Mouse (Mus musculus) limb, embryonic 12.5 days (tissue): ENCODE data around the gene Gm17428. TPM values are rescaled to one million over a fixed set of nuclear protein-coding genes. Genes with fewer than 3 reads are reported as not detected.
A peak's percentile ranks its signal among the peaks of the same experiment; 100 is the strongest.

Experiments
- ATAC-seq: fragments of 200-750 bp; cut with Nextera tagmentation; 2 replicates; pipeline ENCODE4 v1.8.0; 2017; ENCODE audit warnings: low read depth, moderate TSS enrichment; ENCODE audit not compliant: insufficient number of reproducible peaks, insufficient read depth, low FRiP score, low TSS enrichment
- H3K27ac ChIP-seq: fragments of 300-500 bp; sonication (generic); 2 replicates; pipeline ENCODE4 v1.5.1; 2016; ENCODE audit warnings: mild to moderate bottlenecking, moderate library complexity
- H3K27me3 ChIP-seq: fragments of 300-500 bp; sonication (generic); 2 replicates; pipeline ENCODE4 v1.6.1; 2016; ENCODE audit warnings: mild to moderate bottlenecking, moderate library complexity
- H3K36me3 ChIP-seq: fragments of 300-500 bp; sonication (generic); 2 replicates; pipeline ENCODE4 v1.6.1; 2016; ENCODE audit warnings: mild to moderate bottlenecking, moderate library complexity
- H3K4me1 ChIP-seq: fragments of 300-500 bp; sonication (generic); replicated peaks from 2 replicates; pipeline ENCODE4 v1.6.1; 2016
- H3K4me2 ChIP-seq: fragments of 300-500 bp; sonication (generic); 2 replicates; pipeline ENCODE4 v1.6.1; 2016; ENCODE audit warnings: mild to moderate bottlenecking, moderate library complexity
- H3K4me3 ChIP-seq: fragments of 300-500 bp; sonication (generic); replicated peaks from 2 replicates; pipeline ENCODE4 v1.5.1; 2016; ENCODE audit warnings: mild to moderate bottlenecking
- H3K9ac ChIP-seq: fragments of 300-500 bp; sonication (generic); replicated peaks from 2 replicates; pipeline ENCODE4 v1.6.1; 2016; ENCODE audit warnings: mild to moderate bottlenecking, moderate library complexity
- H3K9me3 ChIP-seq: fragments of 300-500 bp; sonication (generic); 2 replicates; pipeline ENCODE4 v1.6.1; 2016; ENCODE audit warnings: mild to moderate bottlenecking, moderate library complexity
- WGBS: fragments of 180-500 bp; shearing (Covaris S2); methylation state at CpG from one replicate; pipeline ENCODE4 v1.1.7; 2016; 5-methylcytosine and 5-hydroxymethylcytosine counted together
- microRNA counts: library from miRNA; unstranded; fragments of <30 nt; microRNA quantifications from one replicate; lab custom pipeline; 2017
- microRNA-seq: library from miRNA; unstranded; fragments of <30 nt; microRNA quantifications from one replicate; pipeline ENCODE4, GENCODE M21; 2017
- polyA plus RNA-seq: library from polyadenylated mRNA; unstranded; fragments of >200 nt; fragmentation: Nextera tagmentation; extraction: Ambion mirVana; gene quantifications from 2 replicates; pipeline ENCODE4 v1.2.1, GENCODE M21; 2016

The Gm17428 gene
- polyA plus RNA-seq, 1 experiment from 2014 or later, result not detected

GRCm38 (mm10) chr14:55015767-55016111, 39.0 kb downstream of the Gm17428 start:
- Histone ChIP-seq H3K4me3 (peak overlapping the region; percentile 74), H3K27ac (peak overlapping the region; percentile 73), H3K9ac (peak overlapping the region; percentile 78), H3K4me1 (no peaks in the 10 kb centered on the region), H3K4me2 (peak overlapping the region; percentile 73), H3K36me3 (peaks cover 25% of the 10 kb centered on the region), H3K27me3 (no peaks in the 10 kb centered on the region), H3K9me3 (0 out of 2 replicates have a peak, but pooled peaks cover 3% of the 10 kb centered on the region)
- WGBS, result under 1% methylated on average over 17 of the region's 17 CpGs
- ATAC-seq, result no peak; the same call in 1 of the 2 replicates

- H3K36me3 ChIP-seq, result peaks cover 36% of the 10 kb centered on the region
- ATAC-seq, result no peak
- no peaks in the 10 kb centered on the region for H3K27me3 ChIP-seq
- H3K4me3 ChIP-seq, result peak overlapping the region; percentile 3; the same call in 1 of the 2 replicates
- H3K4me1 ChIP-seq, result no peaks in the 10 kb centered on the region
- H3K27ac ChIP-seq, result no peak overlapping the region
- 93% methylated on average over 16 of the region's 16 CpGs for WGBS
- H3K9ac ChIP-seq, result no peak overlapping the region
- no peaks in the 10 kb centered on the region for H3K9me3 ChIP-seq
- no peak overlapping the region for H3K4me2 ChIP-seq
Measured at GRCm38 (mm10) chr14:55016876-55017275, 40.1 kb downstream of the Gm17428 start.

GRCm38 (mm10) chr14:55020394-55020793, 43.7 kb downstream of the Gm17428 start:
- no peaks in the 10 kb centered on the region for H3K27me3 ChIP-seq
- H3K4me2 ChIP-seq, result no peak overlapping the region
- H3K36me3 ChIP-seq, result peaks cover 70% of the 10 kb centered on the region
- no peaks in the 10 kb centered on the region for H3K4me1 ChIP-seq
- H3K9ac ChIP-seq, result no peak overlapping the region
- WGBS, result 89% methylated on average over 9 of the region's 9 CpGs
- no peak for ATAC-seq
- H3K9me3 ChIP-seq, result no peaks in the 10 kb centered on the region
- H3K4me3 ChIP-seq, result no peak overlapping the region
- H3K27ac ChIP-seq, result no peak overlapping the region

- H3K4me3 ChIP-seq, result no peak overlapping the region
- WGBS, result 87% methylated on average over 15 of the region's 15 CpGs
Measured at GRCm38 (mm10) chr14:55023011-55023410, 46.3 kb downstream of the Gm17428 start.

GRCm38 (mm10) chr14:55024236-55024635, 47.5 kb downstream of the Gm17428 start:
- no peak overlapping the region for H3K9ac ChIP-seq
- peaks cover 20% of the 10 kb centered on the region for H3K4me1 ChIP-seq
- H3K4me2 ChIP-seq, result no peak overlapping the region
- no peak overlapping the region for H3K4me3 ChIP-seq
- WGBS, result 64% methylated on average over 7 of the region's 7 CpGs
- no peaks in the 10 kb centered on the region for H3K27me3 ChIP-seq
- no peak overlapping the region for H3K27ac ChIP-seq
- H3K36me3 ChIP-seq, result peaks cover 57% of the 10 kb centered on the region
- ATAC-seq, result no peak
- no peaks in the 10 kb centered on the region for H3K9me3 ChIP-seq

More at GRCm38 (mm10) chr14:55023011-55023410, 46.3 kb downstream of the Gm17428 start:
- no peak for ATAC-seq
- Histone ChIP-seq H3K27ac (no peak overlapping the region), H3K27me3 (no peaks in the 10 kb centered on the region), H3K4me2 (no peak overlapping the region), H3K36me3 (peaks cover 62% of the 10 kb centered on the region), H3K9ac (no peak overlapping the region), H3K4me1 (peaks cover 8% of the 10 kb centered on the region), H3K9me3 (no peaks in the 10 kb centered on the region)

GRCm38 (mm10) chr14:55025527-55025926, 48.8 kb downstream of the Gm17428 start:
- no peak overlapping the region for H3K9ac ChIP-seq
- H3K36me3 ChIP-seq, result peaks cover 54% of the 10 kb centered on the region
- H3K4me2 ChIP-seq, result no peak overlapping the region
- H3K27ac ChIP-seq, result no peak overlapping the region
- H3K9me3 ChIP-seq, result no peaks in the 10 kb centered on the region
- 72% methylated on average over 5 of the region's 5 CpGs for WGBS
- H3K4me1 ChIP-seq, result peaks cover 21% of the 10 kb centered on the region
- H3K4me3 ChIP-seq, result no peak overlapping the region
- no peaks in the 10 kb centered on the region for H3K27me3 ChIP-seq
- ATAC-seq, result no peak

MicroRNAs within 50 kb of the gene (microRNA counts, 519-probe panel; counts per million panel counts)
- not detected for microRNA mmu-miR-208a (lab: Ali Mortazavi, UCI)
- microRNA mmu-miR-208b (lab: Ali Mortazavi, UCI), result not detected

Small RNA genes within 50 kb of the gene (microRNA-seq; reads per million reads assigned to microRNA genes)
- gene Mir208a (9.8 reads per million, percentile 24 among the genes with 10 or more reads in this experiment), gene Mir208b (48.8 reads per million, percentile 44 among the genes with 10 or more reads in this experiment)

Other genes starting within 250 kb of the Gm17428 start
- gene Slc7a8, start 195.0 kb upstream of the Gm17428 start, polyA plus RNA-seq, result 0.56 and 1.1 TPM in 2 replicates
- gene Rnf212b, start 162.8 kb upstream of the Gm17428 start, polyA plus RNA-seq, result not detected in 2 replicates
- 14.2 and 15.9 TPM in 2 replicates for gene Homez, start 106.0 kb upstream of the Gm17428 start, polyA plus RNA-seq
- 0.74 TPM in 1 of 2 replicates, not detected in the other for gene Ppp1r3e, start 99.4 kb upstream of the Gm17428 start, polyA plus RNA-seq
- gene Bcl2l2, start 93.6 kb upstream of the Gm17428 start, polyA plus RNA-seq, result 2.4 and 3.3 TPM in 2 replicates
- gene Gm20521, start 93.5 kb upstream of the Gm17428 start, polyA plus RNA-seq, result not detected in 2 replicates
- 183 and 200 TPM in 2 replicates for gene Pabpn1, start 84.4 kb upstream of the Gm17428 start, polyA plus RNA-seq
- gene Slc22a17, start 63.8 kb upstream of the Gm17428 start, polyA plus RNA-seq, result 98.2 and 102 TPM in 2 replicates
- 44.5 and 52.7 TPM in 2 replicates for gene Efs, start 50.8 kb upstream of the Gm17428 start, polyA plus RNA-seq
- gene Il25, start 44.2 kb upstream of the Gm17428 start, polyA plus RNA-seq, result not detected in 2 replicates
- gene Cmtm5, start 40.7 kb upstream of the Gm17428 start, polyA plus RNA-seq, result 5.5 and 8.4 TPM in 2 replicates
- gene Myh6, start 10.0 kb upstream of the Gm17428 start, polyA plus RNA-seq, result 1.8 and 3.3 TPM in 2 replicates
- 9.3 and 10.5 TPM in 2 replicates for gene Myh7, start 17.7 kb downstream of the Gm17428 start, polyA plus RNA-seq
- 84.3 and 85.3 TPM in 2 replicates for gene Ngdn, start 38.5 kb downstream of the Gm17428 start, polyA plus RNA-seq
- gene Zfhx2, start 115.4 kb downstream of the Gm17428 start, polyA plus RNA-seq, result 6.9 and 7.0 TPM in 2 replicates
- gene Thtpa, start 117.9 kb downstream of the Gm17428 start, polyA plus RNA-seq, result 24.0 and 24.2 TPM in 2 replicates
- gene Ap1g2, start 129.7 kb downstream of the Gm17428 start, polyA plus RNA-seq, result 10.7 and 13.7 TPM in 2 replicates
- gene Jph4, start 140.0 kb downstream of the Gm17428 start, polyA plus RNA-seq, result 0.69 and 0.78 TPM in 2 replicates
- 0.33 and 0.42 TPM in 2 replicates for gene Dhrs2, start 245.1 kb downstream of the Gm17428 start, polyA plus RNA-seq